Mouse (Mus musculus) neural tube, embryonic 13.5 days (tissue): ENCODE measurements around the gene Zfp362. TPM values are rescaled to one million over a fixed set of nuclear protein-coding genes. Genes with fewer than 3 reads are reported as not detected.

Experiments
- ATAC-seq: fragments of 200-750 bp; cut with Nextera tagmentation; 2 replicates; pipeline ENCODE4 v1.8.0; 2017; ENCODE audit warnings: low read depth, mild to moderate bottlenecking, moderate TSS enrichment, moderate library complexity
- H3K27ac ChIP-seq: fragments of 300-500 bp; sonication (generic); replicated peaks from 2 replicates; pipeline ENCODE4 v1.5.1; 2015; ENCODE audit warnings: moderate library complexity, mild to moderate bottlenecking, inconsistent platforms
- H3K27me3 ChIP-seq: fragments of 300-500 bp; sonication (generic); 2 replicates; pipeline ENCODE4 v1.6.1; 2015; ENCODE audit warnings: mild to moderate bottlenecking, inconsistent platforms
- H3K36me3 ChIP-seq: fragments of 300-500 bp; sonication (generic); 2 replicates; pipeline ENCODE4 v1.6.1; 2015; ENCODE audit warnings: mild to moderate bottlenecking, inconsistent platforms
- H3K4me1 ChIP-seq: fragments of 300-500 bp; sonication (generic); replicated peaks from 2 replicates; pipeline ENCODE4 v1.6.1; 2015; ENCODE audit warnings: inconsistent platforms
- H3K4me2 ChIP-seq: fragments of 300-500 bp; sonication (generic); 2 replicates; pipeline ENCODE4 v1.6.1; 2015; ENCODE audit warnings: inconsistent platforms, mild to moderate bottlenecking, moderate library complexity
- H3K4me3 ChIP-seq: fragments of 300-500 bp; sonication (generic); 2 replicates; pipeline ENCODE4 v1.5.1; 2015; ENCODE audit warnings: mild to moderate bottlenecking, inconsistent platforms
- H3K9ac ChIP-seq: fragments of 300-500 bp; sonication (generic); 2 replicates; pipeline ENCODE4 v1.6.1; 2015; ENCODE audit warnings: moderate library complexity, mild to moderate bottlenecking, inconsistent platforms
- H3K9me3 ChIP-seq: fragments of 300-500 bp; sonication (generic); 2 replicates; pipeline ENCODE4 v1.6.1; 2016; ENCODE audit warnings: inconsistent platforms
- whole genome bisulfite sequencing: fragments of 180-500 bp; shearing (Covaris S2); methylation state at CpG from one replicate; pipeline ENCODE4 v1.1.7; 2015; 5-methylcytosine and 5-hydroxymethylcytosine counted together
- polyA plus RNA-seq: library from polyadenylated mRNA; unstranded; fragments of >200 nt; fragmentation: Nextera tagmentation; extraction: Ambion mirVana; gene quantifications from 2 replicates; pipeline ENCODE4 v1.2.1, GENCODE M21; 2015

Gene Zfp362
- 37.5 and 43.1 TPM in 2 replicates for polyA plus RNA-seq

GRCm38 (mm10) chr4:128806043-128806826, at the start of gene Zfp362:
Gene Zfp362, minus strand, starts transcription at chr4:128806045.
- Histone ChIP-seq H3K27ac (peak within 1 kb of the TSS; percentile 98), H3K36me3 (no peaks in the 10 kb centered on the region), H3K9me3 (no peaks in the 10 kb centered on the region), H3K4me1 (peaks cover 53% of the 10 kb centered on the region), H3K9ac (peak within 1 kb of the TSS; percentile 99), H3K4me2 (peak within 1 kb of the TSS; percentile 99), H3K4me3 (peak within 1 kb of the TSS; percentile 90), H3K27me3 (no peaks in the 10 kb centered on the region)
- under 1% methylated on average over 70 of the region's 111 CpGs for WGBS
- ATAC-seq = peak; percentile 49

- no peak overlapping the region for H3K4me3 ChIP-seq
These were observed 49.8 kb upstream of the Zfp362 start for GRCm38 (mm10) chr4:128855613-128856040.

GRCm38 (mm10) chr4:128853117-128853516, 47.3 kb upstream of the Zfp362 start:
- Histone ChIP-seq H3K27ac (no peak overlapping the region), H3K9me3 (no peaks in the 10 kb centered on the region), H3K9ac (no peak overlapping the region), H3K4me1 (0 out of 2 replicates have a peak, but pooled peaks cover 10% of the 10 kb centered on the region), H3K27me3 (no peaks in the 10 kb centered on the region), H3K36me3 (no peaks in the 10 kb centered on the region), H3K4me2 (no peak overlapping the region), H3K4me3 (no peak overlapping the region)
- no peak for ATAC-seq
- 85% methylated on average over 11 of the region's 11 CpGs for WGBS

More at GRCm38 (mm10) chr4:128855613-128856040, 49.8 kb upstream of the Zfp362 start:
- Histone ChIP-seq H3K36me3 (no peaks in the 10 kb centered on the region), H3K27ac (no peak overlapping the region), H3K9me3 (no peaks in the 10 kb centered on the region), H3K4me1 (0 out of 2 replicates have a peak, but pooled peaks cover 10% of the 10 kb centered on the region), H3K4me2 (no peak overlapping the region), H3K9ac (no peak overlapping the region), H3K27me3 (no peaks in the 10 kb centered on the region)
- WGBS = 79% methylated on average over 4 of the region's 4 CpGs
- ATAC-seq = no peak

- 89% methylated on average over 12 of the region's 12 CpGs for WGBS
- H3K9me3 ChIP-seq = no peaks in the 10 kb centered on the region
- H3K27me3 ChIP-seq = no peaks in the 10 kb centered on the region
- no peak overlapping the region for H3K4me3 ChIP-seq
- no peak overlapping the region for H3K4me2 ChIP-seq
- H3K36me3 ChIP-seq = no peaks in the 10 kb centered on the region
- no peak overlapping the region for H3K9ac ChIP-seq
- H3K4me1 ChIP-seq = 0 out of 2 replicates have a peak, but pooled peaks cover 5% of the 10 kb centered on the region
- ATAC-seq = no peak
- H3K27ac ChIP-seq = no peak overlapping the region
These were observed 46.5 kb upstream of the Zfp362 start for GRCm38 (mm10) chr4:128852266-128852887.

- WGBS = 76% methylated on average over 7 of the region's 7 CpGs
- Histone ChIP-seq H3K4me1 (0 out of 2 replicates have a peak, but pooled peaks cover 3% of the 10 kb centered on the region), H3K4me2 (no peak overlapping the region), H3K9ac (no peak overlapping the region), H3K4me3 (no peak overlapping the region), H3K9me3 (no peaks in the 10 kb centered on the region), H3K27me3 (no peaks in the 10 kb centered on the region), H3K36me3 (no peaks in the 10 kb centered on the region), H3K27ac (no peak overlapping the region)
- ATAC-seq = no peak
These were observed 43.8 kb upstream of the Zfp362 start for GRCm38 (mm10) chr4:128849686-128850085.

- Histone ChIP-seq H3K27ac (no peak overlapping the region), H3K4me3 (no peak overlapping the region), H3K4me2 (no peak overlapping the region), H3K36me3 (no peaks in the 10 kb centered on the region), H3K27me3 (no peaks in the 10 kb centered on the region), H3K9me3 (no peaks in the 10 kb centered on the region), H3K4me1 (0 out of 2 replicates have a peak, but pooled peaks cover 6% of the 10 kb centered on the region), H3K9ac (no peak overlapping the region)
- ATAC-seq = no peak
- 88% methylated on average over 3 of the region's 3 CpGs for WGBS
These were observed 43.1 kb upstream of the Zfp362 start for GRCm38 (mm10) chr4:128848961-128849360.

- 69% methylated on average over 12 of the region's 12 CpGs for WGBS
- Histone ChIP-seq H3K27ac (no peak overlapping the region), H3K4me2 (no peak overlapping the region), H3K4me3 (no peak overlapping the region), H3K9me3 (no peaks in the 10 kb centered on the region), H3K27me3 (no peaks in the 10 kb centered on the region), H3K36me3 (no peaks in the 10 kb centered on the region), H3K4me1 (peaks cover 15% of the 10 kb centered on the region), H3K9ac (no peak overlapping the region)
- ATAC-seq = no peak
These were observed 39.6 kb upstream of the Zfp362 start for GRCm38 (mm10) chr4:128845367-128845973.

GRCm38 (mm10) chr4:128844566-128844965, 38.7 kb upstream of the Zfp362 start:
- H3K36me3 ChIP-seq = no peaks in the 10 kb centered on the region
- ATAC-seq = no peak
- H3K27me3 ChIP-seq = no peaks in the 10 kb centered on the region
- H3K4me1 ChIP-seq = peaks cover 23% of the 10 kb centered on the region
- 49% methylated on average over 13 of the region's 13 CpGs for WGBS
- no peak overlapping the region for H3K9ac ChIP-seq
- H3K4me2 ChIP-seq = no peak overlapping the region
- no peak overlapping the region for H3K4me3 ChIP-seq
- no peak overlapping the region for H3K27ac ChIP-seq
- no peaks in the 10 kb centered on the region for H3K9me3 ChIP-seq

- Histone ChIP-seq H3K4me2 (no peak overlapping the region), H3K36me3 (no peaks in the 10 kb centered on the region), H3K27ac (peak overlapping the region; percentile 53), H3K4me1 (peaks cover 37% of the 10 kb centered on the region), H3K9ac (no peak overlapping the region), H3K27me3 (no peaks in the 10 kb centered on the region), H3K9me3 (no peaks in the 10 kb centered on the region), H3K4me3 (no peak overlapping the region)
- 48% methylated on average over 8 of the region's 8 CpGs for WGBS
- ATAC-seq = no peak
These were observed 35.4 kb upstream of the Zfp362 start for GRCm38 (mm10) chr4:128841259-128841658.

- Histone ChIP-seq H3K9ac (no peak overlapping the region), H3K27ac (peak overlapping the region; percentile 53), H3K4me2 (no peak overlapping the region), H3K4me1 (peaks cover 37% of the 10 kb centered on the region), H3K9me3 (no peaks in the 10 kb centered on the region), H3K4me3 (no peak overlapping the region), H3K27me3 (no peaks in the 10 kb centered on the region), H3K36me3 (no peaks in the 10 kb centered on the region)
- peak; percentile 69 for ATAC-seq
- 53% methylated on average over 16 of the region's 16 CpGs for WGBS
These were observed 34.2 kb upstream of the Zfp362 start for GRCm38 (mm10) chr4:128839811-128840738.

GRCm38 (mm10) chr4:128838202-128838601, 32.4 kb upstream of the Zfp362 start:
- 68% methylated on average over 5 of the region's 5 CpGs for whole genome bisulfite sequencing
- Histone ChIP-seq H3K9ac (no peak overlapping the region), H3K27me3 (no peaks in the 10 kb centered on the region), H3K4me3 (no peak overlapping the region), H3K9me3 (no peaks in the 10 kb centered on the region), H3K27ac (peak overlapping the region; percentile 52), H3K36me3 (no peaks in the 10 kb centered on the region), H3K4me2 (no peak overlapping the region), H3K4me1 (peaks cover 32% of the 10 kb centered on the region)
- no peak for ATAC-seq
